Mouse (Mus musculus): ENCODE results near the gene Ldhd.

Gene Ldhd

DNA sequence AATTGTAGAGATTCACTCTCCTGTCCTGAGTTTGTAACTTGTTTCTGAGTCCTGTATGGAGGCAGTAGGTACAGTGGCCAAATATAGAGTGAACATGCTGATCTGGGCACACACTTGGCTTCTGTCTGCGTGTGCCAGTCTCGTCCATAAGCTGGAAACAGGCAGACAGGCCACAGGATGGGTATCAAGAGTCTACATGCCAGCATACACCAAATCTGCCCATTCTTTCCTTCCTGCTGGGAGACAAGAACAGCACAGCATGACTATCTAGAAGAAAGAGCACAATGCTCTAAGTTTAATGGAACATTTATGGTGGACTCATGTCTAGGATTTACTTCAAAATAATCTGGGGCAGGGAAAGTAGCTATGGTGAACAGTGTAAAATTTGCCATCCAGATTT is 35.2 kb downstream of the Ldhd start:
- no peak for DNase-seq (ENCODE audit: low spot score in 2 of 2)

DNA sequence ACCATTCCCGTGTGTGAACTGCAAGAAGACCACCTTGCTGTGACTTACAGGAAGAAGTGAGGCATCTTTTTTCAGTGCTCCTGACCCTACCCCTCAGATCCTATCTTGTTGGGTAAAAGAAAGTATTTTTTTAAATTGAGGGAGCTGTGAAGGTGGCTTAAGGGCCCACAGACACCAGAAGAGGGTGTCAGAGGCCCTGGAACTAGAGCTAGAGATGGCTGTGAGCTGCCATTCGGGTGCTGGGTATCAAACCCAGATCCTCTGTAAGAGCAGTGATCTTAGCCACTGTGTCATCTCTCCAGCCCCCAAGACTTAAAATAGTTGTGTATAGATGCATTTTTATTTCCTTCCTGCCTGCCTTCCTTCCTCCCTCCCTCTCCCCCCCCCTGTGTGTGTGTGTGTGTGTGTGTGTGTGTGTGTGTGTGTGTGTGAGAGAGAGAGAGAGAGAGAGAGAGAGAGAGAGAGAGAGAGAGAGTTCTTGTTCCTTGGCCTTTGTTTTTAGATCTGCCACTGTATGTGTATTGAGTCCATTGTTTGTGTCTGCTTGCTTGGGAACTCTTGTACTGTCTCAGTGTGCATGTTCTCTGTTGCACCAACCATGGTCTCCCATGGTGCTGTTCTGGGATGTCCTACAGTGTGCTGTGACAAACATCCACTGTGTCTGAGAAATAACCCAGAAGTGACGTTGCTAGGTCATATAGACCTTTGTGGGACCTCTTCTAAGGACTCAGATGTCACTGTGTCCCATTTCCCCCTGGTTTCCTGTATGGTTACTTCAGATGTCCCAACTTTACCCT is 35.9 kb downstream of the Ldhd start:
- DNase-seq (ENCODE audit: low spot score in 2 of 2) = no peak

DNA sequence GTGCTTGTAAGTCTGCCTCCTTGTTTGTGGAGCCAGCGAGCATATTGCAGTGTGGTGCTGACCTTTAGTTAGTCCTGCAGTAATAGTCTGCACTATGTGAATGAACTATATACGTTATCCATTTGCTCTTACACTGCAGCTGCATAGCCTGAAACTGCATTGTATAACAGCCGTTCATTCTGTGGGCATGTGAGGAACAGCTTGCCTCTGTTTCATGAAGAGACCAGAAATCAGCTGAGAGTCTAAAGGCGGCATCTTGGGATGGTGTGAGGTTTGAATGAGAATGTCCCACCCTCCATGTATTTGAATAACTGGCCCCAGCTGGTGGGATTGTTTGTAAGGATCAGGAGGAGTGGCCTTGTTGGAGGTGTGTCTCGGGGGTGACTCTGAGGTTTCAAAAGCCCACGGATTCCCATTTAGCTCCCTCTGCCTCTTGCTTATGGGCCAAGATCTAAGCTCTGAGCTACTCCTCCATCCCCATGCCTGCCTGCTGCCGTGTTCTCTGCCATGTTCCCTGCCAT is 37.7 kb downstream of the Ldhd start:
- DNase-seq (ENCODE audit: low spot score in 2 of 2) = no peak

DNA sequence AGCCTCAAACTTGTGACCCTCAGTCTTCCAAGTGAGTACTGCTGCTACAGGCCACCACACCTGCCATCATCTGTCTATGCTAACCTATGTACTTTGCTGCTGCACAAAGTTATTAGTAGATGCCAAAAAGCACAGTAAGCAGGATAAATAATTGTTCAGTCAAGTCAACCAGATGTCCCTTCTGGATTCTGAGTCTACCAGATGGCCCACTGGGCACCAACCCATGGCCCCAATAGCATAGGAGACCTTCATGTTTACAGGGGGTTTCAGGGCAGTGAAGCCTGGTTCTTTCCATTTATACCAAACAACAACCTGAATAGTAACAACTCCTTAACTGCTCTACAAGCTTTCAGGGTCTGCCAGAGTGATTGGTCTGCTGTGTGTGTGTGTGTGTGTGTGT is 39.0 kb downstream of the Ldhd start:
- no peak for DNase-seq (ENCODE audit: low spot score in 2 of 2)

DNA sequence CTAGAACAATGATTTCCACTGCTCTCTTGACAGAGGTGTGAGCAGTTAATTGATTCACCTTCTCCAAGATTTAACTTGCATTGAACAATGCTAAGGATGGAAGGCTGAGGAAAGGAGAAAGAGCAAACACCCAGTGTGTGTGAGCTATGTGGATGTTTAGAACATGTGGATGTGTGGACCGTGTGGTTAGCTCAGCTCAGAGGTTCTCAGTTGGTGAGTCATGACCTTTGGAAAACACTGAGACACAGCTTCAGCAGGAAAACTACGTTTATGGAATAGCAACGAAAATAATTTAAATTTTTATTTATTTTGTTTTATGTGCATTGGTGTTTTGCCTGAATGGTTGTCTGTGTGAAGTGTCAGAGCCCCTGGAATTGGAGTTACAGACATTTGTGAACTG is 40.0 kb downstream of the Ldhd start:
- DNase-seq (ENCODE audit: low spot score in 2 of 2) = no peak

DNA sequence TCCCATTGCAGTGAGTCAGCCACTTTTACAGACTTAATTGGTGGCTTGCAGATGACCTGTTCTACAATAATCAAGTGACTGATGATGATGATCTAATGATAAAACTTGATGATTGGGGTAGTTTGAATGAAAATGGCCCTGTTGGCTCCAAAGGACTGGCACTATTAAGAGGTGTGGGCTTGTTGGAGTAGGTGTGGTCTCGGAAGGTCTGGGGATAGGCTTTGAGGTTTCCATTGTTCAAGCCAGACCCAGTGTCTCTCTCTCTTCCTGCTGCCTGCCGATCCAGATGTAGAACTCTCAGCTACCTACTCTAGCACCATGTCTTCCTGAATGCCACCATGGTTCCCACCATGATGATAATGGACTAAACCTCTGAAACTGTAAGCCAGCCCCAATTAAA is 41.8 kb downstream of the Ldhd start:
- DNase-seq (ENCODE audit: low spot score in 2 of 2) = no peak

DNA sequence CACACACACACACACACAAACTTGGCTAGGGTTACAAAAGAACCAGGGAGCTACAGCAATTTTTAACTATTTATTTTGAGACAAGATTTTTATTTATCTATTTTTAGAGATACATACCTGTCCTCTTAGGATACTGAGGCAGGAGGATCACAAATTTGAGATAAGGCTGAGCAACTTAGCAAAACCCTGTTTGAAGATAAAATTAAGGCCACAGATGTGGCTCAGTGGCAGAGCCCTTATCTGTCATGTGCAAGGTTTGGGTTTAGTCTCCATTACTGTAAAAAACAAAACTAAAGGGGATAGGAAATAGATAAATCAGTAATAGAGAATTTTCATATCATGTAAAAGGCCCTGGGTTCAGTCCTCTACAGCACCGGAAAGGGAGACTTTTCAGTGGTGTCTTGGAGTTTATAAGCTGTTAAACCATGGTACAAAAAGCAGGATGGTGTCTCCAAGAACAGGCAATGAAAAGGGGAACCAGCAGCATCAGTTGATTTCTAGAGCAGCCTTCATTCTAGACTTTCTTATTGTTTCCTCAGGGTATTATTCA is 42.6 kb downstream of the Ldhd start:
- no peak for DNase-seq (ENCODE audit: low spot score in 2 of 2)

DNA sequence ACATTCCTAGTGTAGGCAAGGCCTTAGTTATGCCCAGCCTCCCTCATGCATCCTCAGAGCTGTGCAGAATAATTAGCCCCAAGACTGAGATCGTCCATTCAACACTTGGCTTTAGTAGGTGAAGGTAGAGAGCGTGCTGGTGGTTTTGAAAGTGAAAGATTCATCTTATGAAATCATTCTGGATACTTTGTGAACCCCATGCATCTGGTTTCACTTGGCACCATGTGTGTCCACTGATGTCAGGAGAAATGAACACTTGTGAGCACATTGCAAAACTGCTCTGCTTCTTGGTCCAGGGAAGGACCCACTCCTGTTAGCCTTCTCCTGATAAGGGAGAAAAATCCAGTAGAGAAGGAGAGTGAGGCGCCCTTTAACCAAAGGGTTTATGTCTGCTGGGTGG is 45.2 kb downstream of the Ldhd start:
- DNase-seq (ENCODE audit: low spot score in 2 of 2) = peak; percentile 29 to 35

DNA sequence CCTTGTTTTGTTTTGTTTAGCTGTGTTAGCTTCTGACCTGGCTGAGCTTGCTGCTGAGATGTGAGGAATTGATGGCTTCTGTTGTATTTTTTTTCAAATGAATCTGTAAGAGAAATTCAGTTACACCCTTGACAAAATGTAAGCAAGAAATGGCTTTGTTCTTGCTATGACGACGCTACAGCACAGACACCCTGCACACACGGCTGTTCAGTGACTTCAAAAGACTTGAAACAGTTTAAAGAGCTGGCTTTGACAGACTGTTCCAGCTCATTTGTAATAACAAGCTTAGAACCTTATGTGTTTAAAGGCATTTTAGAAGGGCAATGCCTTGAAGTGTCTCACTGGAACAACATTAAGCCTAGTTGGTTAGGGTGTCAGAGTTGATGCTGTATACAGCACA is 47.8 kb downstream of the Ldhd start:
- DNase-seq (ENCODE audit: low spot score in 2 of 2) = no peak

DNA sequence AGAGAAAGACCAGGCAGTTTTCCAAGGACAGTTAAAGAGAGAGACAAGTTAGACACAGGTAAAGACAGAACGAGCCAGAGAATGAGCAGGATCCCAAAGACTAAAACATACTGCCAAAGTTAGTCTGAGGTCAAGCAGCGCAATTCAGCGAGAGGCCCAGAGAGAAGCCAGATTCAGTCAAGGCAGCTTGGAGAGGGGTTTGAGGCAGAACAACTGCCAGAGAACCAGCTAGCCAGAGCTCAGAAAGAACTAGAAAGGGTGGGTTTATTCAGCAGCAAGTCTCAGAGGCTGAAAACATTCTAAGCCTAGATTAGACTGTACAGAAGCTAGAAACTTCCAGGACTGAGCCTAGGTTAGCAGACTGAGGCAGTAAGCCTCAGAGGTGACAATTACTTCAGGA is 49.9 kb downstream of the Ldhd start:
- DNase-seq (ENCODE audit: low spot score in 2 of 2) = no peak

DNA sequence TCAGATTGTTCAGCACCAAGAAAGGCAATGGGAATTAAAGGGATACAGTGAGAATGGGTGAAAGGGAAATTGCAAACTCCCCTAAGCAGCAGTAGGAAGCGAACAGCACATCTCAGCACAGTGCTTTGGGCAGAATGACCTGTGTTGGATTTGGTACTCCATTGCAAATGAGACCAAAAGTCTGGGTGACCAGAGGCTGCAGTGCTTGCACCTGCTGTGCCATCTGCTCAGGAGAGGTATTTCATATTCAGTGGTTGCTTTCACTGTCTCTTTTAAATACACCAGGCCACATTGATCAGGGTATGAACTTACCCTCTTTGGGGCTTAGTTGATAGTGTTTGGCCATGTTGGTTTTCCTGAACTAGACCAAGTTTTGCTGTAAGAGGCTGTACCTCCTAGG is 50.9 kb downstream of the Ldhd start:
- no peak for DNase-seq (ENCODE audit: low spot score in 2 of 2)

DNA sequence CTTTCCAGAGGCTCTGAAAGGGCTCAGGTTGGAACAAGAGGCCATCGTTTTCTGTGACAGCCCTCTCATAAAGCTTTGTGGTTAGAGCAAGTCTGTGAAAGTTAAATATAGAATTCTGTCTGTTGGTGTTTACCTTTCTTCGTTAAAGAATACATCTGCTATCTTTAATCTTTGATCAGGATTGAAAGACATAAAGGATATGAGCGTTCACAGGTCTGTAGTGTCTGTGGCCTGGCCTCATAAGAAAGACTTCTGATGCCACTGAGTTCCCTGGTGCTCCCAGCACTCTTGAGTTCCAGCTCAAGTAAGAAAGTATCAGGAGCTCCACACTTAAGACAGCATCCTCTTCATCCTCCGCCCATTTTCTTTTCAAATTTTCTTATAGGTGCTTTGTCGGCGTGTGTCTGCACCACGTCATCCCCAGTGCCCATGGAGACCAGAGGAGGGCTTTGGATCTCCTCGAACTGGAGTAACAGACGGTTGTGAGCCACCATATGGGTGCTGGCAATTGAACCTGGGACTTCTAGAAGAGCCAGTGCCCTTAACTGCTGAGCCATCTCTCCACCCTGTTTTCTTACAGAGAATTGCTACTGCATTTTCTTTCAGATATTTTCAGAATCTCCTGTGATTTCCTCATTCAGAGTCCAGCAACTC is 52.2 kb downstream of the Ldhd start:
- no peak for DNase-seq (ENCODE audit: low spot score in 2 of 2)

DNA sequence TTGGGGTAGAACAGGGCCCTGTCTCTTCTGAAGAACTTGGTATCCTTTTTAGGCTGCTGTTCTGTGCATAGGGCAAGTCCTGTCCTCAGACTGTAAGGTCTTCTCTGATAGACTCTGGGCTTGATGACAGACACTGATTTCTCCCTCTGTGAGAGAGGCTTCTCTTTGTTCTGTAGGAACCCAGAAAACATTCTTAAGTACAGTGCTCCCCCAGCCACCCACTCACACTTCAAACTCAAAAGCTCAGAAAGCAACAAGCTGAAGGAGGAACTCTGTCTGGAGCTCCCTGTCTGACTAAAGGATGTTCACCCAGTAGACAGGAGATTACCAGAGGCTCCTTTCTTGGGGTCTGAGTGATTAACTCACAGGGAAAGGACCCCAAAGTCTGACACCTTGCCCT is 53.7 kb downstream of the Ldhd start:
- no peak for DNase-seq (ENCODE audit: low spot score in 2 of 2)

DNA sequence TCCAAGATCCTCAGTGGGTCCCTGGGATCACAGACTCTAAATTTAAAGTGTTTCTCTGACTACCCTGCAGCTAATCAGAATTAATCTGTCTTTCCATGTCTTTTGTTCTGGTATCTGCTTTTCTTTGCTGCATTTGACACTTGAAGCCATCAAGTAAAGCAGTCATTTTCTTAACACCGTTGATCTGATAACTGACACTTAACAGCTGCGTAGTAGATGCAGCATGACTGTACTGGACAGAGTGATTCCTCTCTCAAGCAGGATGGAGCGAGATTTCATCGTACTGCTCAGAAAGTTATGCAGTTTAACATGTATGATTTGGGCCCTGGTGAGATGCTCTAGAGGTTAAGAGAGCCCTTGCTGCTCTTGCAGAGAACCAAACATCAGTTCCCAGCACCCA is 54.7 kb downstream of the Ldhd start:
- no peak for DNase-seq (ENCODE audit: low spot score in 2 of 2)

DNA sequence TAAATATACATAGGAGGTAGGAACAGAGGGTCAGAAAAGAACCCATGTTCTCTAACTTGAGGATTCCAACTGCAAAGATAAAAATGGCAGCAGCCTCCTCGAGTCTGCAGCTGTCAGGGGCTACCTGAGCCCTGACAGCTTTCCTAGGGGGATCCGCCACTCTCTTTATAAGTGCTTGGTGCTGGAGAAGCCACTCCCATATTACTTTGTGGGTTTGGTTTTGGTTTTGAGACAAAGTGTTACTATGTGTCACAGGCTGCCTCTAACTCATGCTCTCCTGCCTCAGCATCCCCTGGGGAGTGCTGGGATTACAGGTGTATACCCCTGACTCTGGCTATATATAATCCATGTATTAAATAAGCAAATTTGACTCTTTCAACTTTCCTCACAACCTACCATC is 56.2 kb downstream of the Ldhd start:
- DNase-seq (ENCODE audit: low spot score in 2 of 2) = no peak
